Mouse (Mus musculus): Measurements from ENCODE around the gene Stat1.

DNA sequence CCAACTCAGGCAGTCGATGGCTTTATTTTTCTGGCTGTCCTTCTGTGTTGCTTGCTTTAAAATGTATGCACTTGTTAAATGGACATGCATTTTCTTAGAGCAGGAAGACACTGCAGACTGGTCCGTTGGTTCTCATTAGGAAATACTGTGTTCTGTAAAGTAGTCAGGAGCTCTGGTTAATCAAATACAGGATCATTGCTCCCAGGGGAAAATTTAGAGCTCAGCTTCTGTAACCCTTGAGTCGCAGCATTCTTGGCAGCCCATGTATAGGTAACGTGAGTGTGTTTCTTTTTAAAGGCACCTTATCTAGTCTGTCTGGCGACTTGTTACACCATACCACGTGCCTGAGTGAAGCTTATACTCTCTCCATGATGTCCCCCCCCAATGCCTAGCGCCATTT lies 28.9 kb downstream of the Stat1 start:
- TF ChIP-seq CTCF (IDR thresholded peaks at IDR 0.05; ENCODE audit: low read depth): no peak
- no peak for TF ChIP-seq EP300 (IDR thresholded peaks at IDR 0.05; ENCODE audit: low read depth)
